Mouse (Mus musculus) small intestine, adult 2 months (tissue): ENCODE measurements around the gene Fam53b.
"Not testable (repeated sequence)": the region's sequence is repeated elsewhere in the genome, so short reads cannot be mapped to it uniquely, and the experiment has no call there.

Source experiments
- CTCF ChIP-seq: fragments of 200-500 bp; IDR thresholded peaks from 2 replicates; pipeline ENCODE4 v1.5.1; 2012; ENCODE audit warnings: low read depth, mild to moderate bottlenecking, control low read depth, inconsistent platforms, low read length, moderate library complexity, mixed read lengths; ENCODE audit not compliant: insufficient replicate concordance, insufficient read length; ENCODE audit errors: extremely low read depth
- POLR2A ChIP-seq: fragments of 200-500 bp; IDR thresholded peaks from 2 replicates; pipeline ENCODE4 v1.6.1; 2012; ENCODE audit warnings: low read depth, mild to moderate bottlenecking, control low read depth, inconsistent platforms, low read length, moderate library complexity

- not testable (repeated sequence) for TF ChIP-seq POLR2A, CTCF
Observed at GRCm38 (mm10) chr7:132662831-132663230, 150.9 kb downstream of the Fam53b start.
